Mouse (Mus musculus): ENCODE measurements around the gene Fam178b. TPM values are rescaled to one million over a fixed set of nuclear protein-coding genes. Genes with fewer than 3 reads are reported as not detected.
A peak's percentile ranks its signal among the peaks of the same experiment; 100 is the strongest.
"Not testable (repeated sequence)": the region's sequence is repeated elsewhere in the genome, so short reads cannot be mapped to it uniquely, and the experiment has no call there.

Fam178b gene
- total RNA-seq, 2 experiments from 2014 or later: not detected

GRCm38 (mm10) chr1:36632846-36633245 lies 50.1 kb downstream of the Fam178b start:
- intact Hi-C loops (cut with DNase I): loop anchor here (10.0 kb wide), 1 partner anchor 78 kb away; the partner anchor contains the start of gene Sema4c

GRCm38 (mm10) chr1:36632090-36632489 lies 50.9 kb downstream of the Fam178b start:
- no peak for DNase-seq
- intact Hi-C loops (cut with DNase I): loop anchor here (10.0 kb wide), 1 partner anchor 77 kb away; the partner anchor contains the start of gene Sema4c

More at GRCm38 (mm10) chr1:36632846-36633245, 50.1 kb downstream of the Fam178b start:
- DNase-seq: no peak

- no peak for DNase-seq
- intact Hi-C loops (cut with DNase I): loop anchor here (10.0 kb wide), 1 partner anchor 77 kb away; the partner anchor contains the start of gene Sema4c
These were observed 51.6 kb downstream of the Fam178b start for GRCm38 (mm10) chr1:36631391-36631790.

- intact Hi-C loops (cut with DNase I): loop anchor here (10.0 kb wide), 1 partner anchor 75 kb away; the partner anchor contains the start of gene Sema4c
- DNase-seq: no peak
These were observed 52.8 kb downstream of the Fam178b start for GRCm38 (mm10) chr1:36630053-36630739.

- intact Hi-C loops (cut with DNase I): no loop called here
- DNase-seq: no peak
These were observed 54.4 kb downstream of the Fam178b start for GRCm38 (mm10) chr1:36628585-36628984.

- intact Hi-C loops (cut with DNase I): no loop called here
These were observed 57.5 kb downstream of the Fam178b start for GRCm38 (mm10) chr1:36625442-36625841.

GRCm38 (mm10) chr1:36615958-36616357 lies 67.0 kb downstream of the Fam178b start:
- DNase-seq; intact Hi-C loops (cut with DNase I): not testable (repeated sequence)

More at GRCm38 (mm10) chr1:36625442-36625841, 57.5 kb downstream of the Fam178b start:
- DNase-seq: no peak

GRCm38 (mm10) chr1:36615188-36615587 lies 67.8 kb downstream of the Fam178b start:
- intact Hi-C loops (cut with DNase I): no loop called here
- peak; percentile 42 for DNase-seq

GRCm38 (mm10) chr1:36614584-36614983 lies 68.4 kb downstream of the Fam178b start:
- no peak for DNase-seq
- intact Hi-C loops (cut with DNase I): no loop called here

- intact Hi-C loops (cut with DNase I): no loop called here
- no peak for DNase-seq
These were observed 69.5 kb downstream of the Fam178b start for GRCm38 (mm10) chr1:36613374-36613895.

- intact Hi-C loops (cut with DNase I): no loop called here
- DNase-seq: no peak
These were observed 70.6 kb downstream of the Fam178b start for GRCm38 (mm10) chr1:36612362-36612761.

- intact Hi-C loops (cut with DNase I): no loop called here
- no peak for DNase-seq
These were observed 71.4 kb downstream of the Fam178b start for GRCm38 (mm10) chr1:36611449-36612123.

- intact Hi-C loops (cut with DNase I): no loop called here
- DNase-seq: no peak
These were observed 74.8 kb downstream of the Fam178b start for GRCm38 (mm10) chr1:36608211-36608610.

- intact Hi-C loops (cut with DNase I): no loop called here
- no peak for DNase-seq
These were observed 76.0 kb downstream of the Fam178b start for GRCm38 (mm10) chr1:36606951-36607350.

- DNase-seq: no peak
- intact Hi-C loops (cut with DNase I): no loop called here
These were observed 78.5 kb downstream of the Fam178b start for GRCm38 (mm10) chr1:36604254-36605156.

- intact Hi-C loops (cut with DNase I): no loop called here
These were observed 79.6 kb downstream of the Fam178b start for GRCm38 (mm10) chr1:36603361-36603760.

GRCm38 (mm10) chr1:36602271-36602670 lies 80.7 kb downstream of the Fam178b start:
- intact Hi-C loops (cut with DNase I): no loop called here
- no peak for DNase-seq

More at GRCm38 (mm10) chr1:36603361-36603760, 79.6 kb downstream of the Fam178b start:
- peak; percentile 62 for DNase-seq

- DNase-seq: no peak
- intact Hi-C loops (cut with DNase I): no loop called here
These were observed 84.6 kb downstream of the Fam178b start for GRCm38 (mm10) chr1:36598411-36598810.

- peak; percentile 88 for DNase-seq
- intact Hi-C loops (cut with DNase I): no loop called here
These were observed 86.9 kb downstream of the Fam178b start for GRCm38 (mm10) chr1:36596114-36596513.

- intact Hi-C loops (cut with DNase I): no loop called here
- no peak for DNase-seq
These were observed 87.6 kb downstream of the Fam178b start for GRCm38 (mm10) chr1:36595167-36595931.

Data from left cerebral cortex, postnatal 4 days (tissue).